Mouse (Mus musculus): ENCODE results near the gene Repin1. TPM values are rescaled to one million over a fixed set of nuclear protein-coding genes. Genes with fewer than 3 reads are reported as not detected.

The Repin1 gene
- polyA plus RNA-seq, 1 experiment from 2014 or later: 28.6 TPM

DNA sequence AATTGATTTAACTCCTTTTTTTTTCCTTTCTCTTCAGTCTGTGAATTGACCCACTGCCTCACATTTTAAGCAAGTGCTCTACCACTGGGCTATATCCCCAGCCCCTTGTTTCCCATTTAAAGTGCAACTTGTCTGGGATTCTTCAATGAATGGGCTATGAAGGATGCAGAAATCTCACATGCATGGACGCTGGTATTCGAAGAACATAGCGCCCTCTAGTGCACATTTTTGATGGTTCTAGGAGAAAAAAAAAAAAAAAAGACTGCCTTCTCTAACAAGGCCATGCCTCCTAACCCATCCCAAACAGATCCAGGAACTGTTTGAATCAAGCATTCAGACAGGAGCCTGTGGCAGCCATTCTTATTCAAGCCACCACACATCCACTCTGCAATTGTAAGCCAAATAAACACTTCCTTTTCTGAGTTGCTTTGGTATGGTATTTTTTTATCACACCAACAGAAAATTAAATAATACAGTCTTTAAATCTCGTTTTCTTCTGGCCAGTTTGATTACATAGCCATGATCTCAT is 49.1 kb downstream of the Repin1 start:
- no peak overlapping the region for H3K9ac ChIP-seq
- H3K4me2 ChIP-seq (replicated peaks): no peak overlapping the region
- H3K4me1 ChIP-seq: no peaks in the 10 kb centered on the region
- H3K4me3 ChIP-seq (replicated peaks): no peak overlapping the region
- no peaks in the 10 kb centered on the region for H3K9me3 ChIP-seq (replicated peaks)
- no peaks in the 10 kb centered on the region for H3K27me3 ChIP-seq
- H3K36me3 ChIP-seq: no peaks in the 10 kb centered on the region
- H3K27ac ChIP-seq (replicated peaks): no peak overlapping the region
- ATAC-seq (ENCODE audit: insufficient number of reproducible peaks, low FRiP score, low TSS enrichment, low read depth): no peak
- WGBS: 20% methylated on average over 4 of the region's 4 CpGs

DNA sequence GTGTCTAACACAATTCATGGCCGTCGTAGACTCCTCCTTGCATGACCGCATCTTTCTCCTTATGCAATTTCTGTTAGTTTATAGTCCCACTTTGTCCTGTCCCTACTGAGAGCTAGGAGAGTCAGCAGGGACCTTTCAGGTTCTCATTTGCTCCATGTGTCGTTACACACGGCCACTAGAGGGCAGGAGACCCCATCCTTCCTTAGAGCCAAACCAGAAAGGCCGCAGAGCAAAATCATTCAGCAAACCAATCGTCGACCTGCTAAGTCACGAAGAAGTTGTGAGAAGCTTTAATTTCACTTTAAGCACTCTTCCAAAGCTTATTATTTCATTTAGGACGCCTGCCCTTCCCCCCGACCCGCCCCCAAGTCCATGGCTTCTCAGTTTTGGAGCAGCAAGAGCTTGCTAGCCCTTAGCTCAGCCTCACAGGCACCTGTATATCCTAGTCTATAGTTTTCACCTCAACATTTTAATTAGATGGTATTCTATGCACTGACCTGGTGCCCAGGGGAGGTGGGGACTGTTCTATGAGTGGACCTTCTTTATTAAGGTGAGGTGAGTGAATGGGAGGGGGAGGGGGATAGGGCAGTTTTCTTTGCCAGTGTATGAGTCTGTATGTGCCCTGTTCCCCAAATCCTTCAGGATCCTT is 52.1 kb downstream of the Repin1 start:
- no peak for ATAC-seq (ENCODE audit: insufficient number of reproducible peaks, low FRiP score, low TSS enrichment, low read depth)
- H3K27ac ChIP-seq (replicated peaks): no peak overlapping the region
- no peaks in the 10 kb centered on the region for H3K27me3 ChIP-seq
- no peaks in the 10 kb centered on the region for H3K36me3 ChIP-seq
- no peak overlapping the region for H3K4me2 ChIP-seq (replicated peaks)
- 12% methylated on average over 12 of the region's 12 CpGs for WGBS
- no peaks in the 10 kb centered on the region for H3K4me1 ChIP-seq
- H3K4me3 ChIP-seq (replicated peaks): no peak overlapping the region
- no peak overlapping the region for H3K9ac ChIP-seq
- H3K9me3 ChIP-seq (replicated peaks): no peaks in the 10 kb centered on the region

DNA sequence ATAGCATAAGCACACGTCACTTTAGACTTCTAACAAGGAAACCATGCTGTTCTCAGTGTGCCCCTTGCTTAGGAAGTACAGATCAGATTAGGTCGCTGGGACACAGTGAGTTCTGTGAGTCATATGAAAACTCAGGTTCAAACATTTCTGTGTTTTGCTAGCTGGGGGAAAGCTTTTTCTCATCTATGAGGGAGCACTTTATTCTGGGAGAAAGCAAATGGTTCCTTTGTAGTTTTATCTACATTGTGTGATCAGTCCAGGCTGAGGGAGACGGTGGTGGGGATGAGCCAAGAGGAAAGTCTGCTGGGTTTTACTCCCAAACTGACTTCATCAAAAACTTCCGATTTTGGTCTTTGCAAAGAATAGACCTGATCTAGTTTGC is 52.6 kb downstream of the Repin1 start:
- no peaks in the 10 kb centered on the region for H3K4me1 ChIP-seq
- no peak overlapping the region for H3K27ac ChIP-seq (replicated peaks)
- no peak for ATAC-seq (ENCODE audit: insufficient number of reproducible peaks, low FRiP score, low TSS enrichment, low read depth)
- H3K4me3 ChIP-seq (replicated peaks): no peak overlapping the region
- H3K36me3 ChIP-seq: no peaks in the 10 kb centered on the region
- no peaks in the 10 kb centered on the region for H3K27me3 ChIP-seq
- H3K4me2 ChIP-seq (replicated peaks): no peak overlapping the region
- 82% methylated on average over 4 of the region's 4 CpGs for WGBS
- H3K9ac ChIP-seq: no peak overlapping the region
- H3K9me3 ChIP-seq (replicated peaks): no peaks in the 10 kb centered on the region

DNA sequence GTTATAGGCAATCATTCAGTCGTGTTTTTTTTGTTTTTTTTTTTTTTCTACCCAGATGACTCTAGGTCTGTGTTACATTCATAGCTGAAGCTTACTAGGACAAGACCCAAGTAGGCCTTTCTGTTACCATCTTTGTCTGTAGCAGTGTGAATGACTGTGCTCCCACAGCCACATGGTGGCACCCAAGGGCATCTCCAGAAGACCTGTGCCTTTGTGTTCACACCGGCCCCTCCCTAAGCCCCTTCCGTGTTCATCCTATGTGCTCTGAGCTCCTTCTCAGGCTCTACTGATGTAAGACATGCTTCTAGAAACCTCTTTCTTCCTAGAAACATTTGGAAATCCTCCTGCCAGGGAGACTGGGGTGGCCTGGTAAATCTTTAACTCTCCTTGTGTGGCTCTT is 53.3 kb downstream of the Repin1 start, which contains the start of gene Gimap8:
Gene Gimap8, plus strand, starts transcription at position 240 of the 400 bp plus-strand sequence.
- no peak within 1 kb of the TSS for H3K9ac ChIP-seq

DNA sequence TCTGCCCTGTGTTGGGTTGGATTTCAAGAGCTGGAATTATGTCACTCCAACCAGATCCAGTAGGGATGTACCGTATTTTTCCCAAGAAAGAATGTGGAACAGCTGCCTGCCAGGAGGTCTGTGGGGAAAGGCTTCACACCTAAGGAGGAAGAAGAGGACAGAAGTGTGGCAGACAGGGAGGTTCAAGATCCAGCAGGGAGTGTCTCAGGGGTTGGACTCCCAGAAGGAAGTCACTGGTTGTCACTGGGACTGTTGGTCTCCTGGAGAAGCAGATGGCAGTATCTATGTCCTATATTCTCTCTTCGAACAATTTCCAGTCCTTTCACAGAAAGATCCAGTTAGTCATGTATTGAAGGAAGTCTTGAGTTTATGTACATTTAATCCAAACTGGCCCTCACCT is 53.9 kb downstream of the Repin1 start:
- Histone ChIP-seq H3K36me3 (no peaks in the 10 kb centered on the region), H3K9me3 (replicated peaks) (no peaks in the 10 kb centered on the region), H3K4me3 (replicated peaks) (no peak overlapping the region), H3K9ac (no peak overlapping the region), H3K27me3 (no peaks in the 10 kb centered on the region), H3K27ac (replicated peaks) (no peak overlapping the region), H3K4me2 (replicated peaks) (no peak overlapping the region), H3K4me1 (no peaks in the 10 kb centered on the region)
- ATAC-seq (ENCODE audit: insufficient number of reproducible peaks, low FRiP score, low TSS enrichment, low read depth): no peak
- 70% methylated on average over 2 of the region's 2 CpGs for WGBS

More for the DNA sequence above, 53.3 kb downstream of the Repin1 start, which contains the start of gene Gimap8:
- no peaks in the 10 kb centered on the region for H3K27me3 ChIP-seq
- no peak within 1 kb of the TSS for H3K4me3 ChIP-seq (replicated peaks)
- ATAC-seq (ENCODE audit: insufficient number of reproducible peaks, low FRiP score, low TSS enrichment, low read depth): no peak
- no peak within 1 kb of the TSS for H3K4me2 ChIP-seq (replicated peaks)
- no peaks in the 10 kb centered on the region for H3K9me3 ChIP-seq (replicated peaks)
- no peak within 1 kb of the TSS for H3K27ac ChIP-seq (replicated peaks)
- no peaks in the 10 kb centered on the region for H3K36me3 ChIP-seq
- H3K4me1 ChIP-seq: no peaks in the 10 kb centered on the region
- 44% methylated on average over 3 of the region's 3 CpGs for WGBS

Other genes starting within 250 kb of the Repin1 start
- 21.9 and 22.6 TPM in 2 replicates for gene Krba1, start 198.3 kb upstream of the Repin1 start, polyA plus RNA-seq (2015; fragmentation: Nextera tagmentation; extraction: Ambion mirVana)
- 28.5 and 29.5 TPM in 2 replicates for gene Zfp467, start 148.1 kb upstream of the Repin1 start, polyA plus RNA-seq (2015; fragmentation: Nextera tagmentation; extraction: Ambion mirVana)
- 0.25 and 0.51 TPM in 2 replicates for gene Sspo, start 145.7 kb upstream of the Repin1 start, polyA plus RNA-seq (2015; fragmentation: Nextera tagmentation; extraction: Ambion mirVana)
- 21.9 and 25.7 TPM in 2 replicates for gene Atp6v0e2, start 56.3 kb upstream of the Repin1 start, polyA plus RNA-seq (2015; fragmentation: Nextera tagmentation; extraction: Ambion mirVana)
- 11.8 and 13.7 TPM in 2 replicates for gene Lrrc61, start 39.1 kb upstream of the Repin1 start, polyA plus RNA-seq (2015; fragmentation: Nextera tagmentation; extraction: Ambion mirVana)
- gene Rarres2, start 21.1 kb upstream of the Repin1 start, polyA plus RNA-seq (2015; fragmentation: Nextera tagmentation; extraction: Ambion mirVana): 13.5 and 17.7 TPM in 2 replicates
- gene Gm45021, start 4.3 kb upstream of the Repin1 start, polyA plus RNA-seq (2015; fragmentation: Nextera tagmentation; extraction: Ambion mirVana): not detected in 2 replicates
- not detected in 2 replicates for gene Gm44965, start 58 bp downstream of the Repin1 start, polyA plus RNA-seq (2015; fragmentation: Nextera tagmentation; extraction: Ambion mirVana)
- gene Zfp775, start 8.2 kb downstream of the Repin1 start, polyA plus RNA-seq (2015; fragmentation: Nextera tagmentation; extraction: Ambion mirVana): 5.9 TPM in 2 replicates
- 1.3 and 1.5 TPM in 2 replicates for gene AI854703, start 32.9 kb downstream of the Repin1 start, polyA plus RNA-seq (2015; fragmentation: Nextera tagmentation; extraction: Ambion mirVana)
- gene Gimap8, start 53.4 kb downstream of the Repin1 start, polyA plus RNA-seq (2015; fragmentation: Nextera tagmentation; extraction: Ambion mirVana): 1.1 and 1.4 TPM in 2 replicates
- gene Gimap9, start 82.2 kb downstream of the Repin1 start, polyA plus RNA-seq (2015; fragmentation: Nextera tagmentation; extraction: Ambion mirVana): 10.6 and 13.0 TPM in 2 replicates
- gene Gimap4, start 90.7 kb downstream of the Repin1 start, polyA plus RNA-seq (2015; fragmentation: Nextera tagmentation; extraction: Ambion mirVana): 12.9 and 13.4 TPM in 2 replicates
- 20.3 and 22.3 TPM in 2 replicates for gene Gimap6, start 114.3 kb downstream of the Repin1 start, polyA plus RNA-seq (2015; fragmentation: Nextera tagmentation; extraction: Ambion mirVana)
- gene Gm28053, start 124.7 kb downstream of the Repin1 start, polyA plus RNA-seq (2015; fragmentation: Nextera tagmentation; extraction: Ambion mirVana): 0.83 and 1.3 TPM in 2 replicates
- gene Gimap7, start 124.7 kb downstream of the Repin1 start, polyA plus RNA-seq (2015; fragmentation: Nextera tagmentation; extraction: Ambion mirVana): 0.20 TPM in 1 of 2 replicates, not detected in the other
- 10.5 and 13.3 TPM in 2 replicates for gene Gimap1, start 145.2 kb downstream of the Repin1 start, polyA plus RNA-seq (2015; fragmentation: Nextera tagmentation; extraction: Ambion mirVana)
- gene Gimap5, start 152.3 kb downstream of the Repin1 start, polyA plus RNA-seq (2015; fragmentation: Nextera tagmentation; extraction: Ambion mirVana): 4.6 and 7.2 TPM in 2 replicates
- not detected in 2 replicates for gene Gimap3, start 177.0 kb downstream of the Repin1 start, polyA plus RNA-seq (2015; fragmentation: Nextera tagmentation; extraction: Ambion mirVana)
- gene Tmem176a, start 247.0 kb downstream of the Repin1 start, polyA plus RNA-seq (2015; fragmentation: Nextera tagmentation; extraction: Ambion mirVana): 64.4 and 77.8 TPM in 2 replicates
- 212 and 224 TPM in 2 replicates for gene Tmem176b, start 247.6 kb downstream of the Repin1 start, polyA plus RNA-seq (2015; fragmentation: Nextera tagmentation; extraction: Ambion mirVana)

All from embryonic facial prominence, embryonic 15.5 days (tissue).